ENCODE assay signal across 29 mouse cellular contexts in the genomic region with DNA sequence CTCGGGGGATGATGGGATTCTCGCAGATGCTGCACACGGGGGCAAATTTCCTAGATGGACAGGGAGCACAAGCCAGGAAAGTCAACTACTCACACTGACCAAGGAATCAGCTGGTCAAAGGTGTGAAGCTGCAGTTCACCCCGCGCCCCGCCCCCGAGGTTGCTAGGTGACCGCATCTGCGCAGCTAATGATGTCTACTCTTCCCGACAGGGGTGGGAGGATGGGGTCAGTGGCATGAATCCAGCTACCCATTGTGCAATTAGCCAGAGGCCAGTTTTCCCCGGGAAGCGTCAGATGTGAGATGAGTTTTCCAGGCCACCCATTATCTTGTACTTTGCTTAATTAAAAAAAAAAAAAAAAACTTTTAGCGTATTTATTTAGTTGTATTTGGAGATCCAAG. TPM values are rescaled to one million over a fixed set of nuclear protein-coding genes. Genes with fewer than 3 reads are reported as not detected.
DNase-seq lines count a peak whose midpoint lies in the region; ATAC-seq and TF ChIP-seq lines count a peak whose summit lies in the region.
"Had no signal": no experiment of that assay in that cellular context is flagged by ENCODE, and none has a peak within 500 bp of the region (broad histone marks: within the 10 kb centered on the region; RNA-seq: fewer than 3 reads in every experiment).

No protein-coding gene starts in this region.

- ATAC-seq in liver, postnatal 0 days, result no peak
- no peak for ATAC-seq in liver, embryonic 11.5 days (replicated peaks; ENCODE audit: low FRiP score)
- ATAC-seq: forebrain, embryonic 14.5 days; forebrain, postnatal 0 days; intestine, postnatal 0 days; Patski had no signal

- H3K4me1 ChIP-seq in liver, postnatal 0 days (ENCODE audit: insufficient read depth), result no peaks in the 10 kb centered on the region; the same call in 1 of the 2 replicates
- no peaks in the 10 kb centered on the region for H3K4me1 ChIP-seq in liver, embryonic 11.5 days (replicated peaks; ENCODE audit: control insufficient read depth, insufficient read depth, low read length)
- peaks cover 11% of the 10 kb centered on the region; the same call in 1 of the 2 replicates for H3K4me1 ChIP-seq in brown adipose tissue, adult 24 weeks (ENCODE audit: control insufficient read depth, insufficient read depth, insufficient read length, low read length)
- H3K4me1 ChIP-seq: embryonic facial prominence, embryonic 12.5 days; embryonic facial prominence, embryonic 15.5 days; heart, embryonic 15.5 days; hindbrain, embryonic 10.5 days; hindbrain, embryonic 15.5 days had no signal

- no peak overlapping the region for H3K9ac ChIP-seq in liver, postnatal 0 days (replicated peaks)
- H3K9ac ChIP-seq in liver, embryonic 11.5 days (ENCODE audit: low read depth, low read length), result no peak overlapping the region
- H3K9ac ChIP-seq: embryonic facial prominence, embryonic 12.5 days; embryonic facial prominence, embryonic 15.5 days; forebrain, postnatal 0 days; heart, embryonic 12.5 days; heart, embryonic 15.5 days; hindbrain, embryonic 15.5 days had no signal

- TF ChIP-seq EP300 in liver, postnatal 0 days (IDR thresholded peaks at IDR 0.05; ENCODE audit: low read depth), result no peak

- 86% methylated on average over 13 of the region's 13 CpGs for WGBS in liver, postnatal 0 days (ENCODE audit: insufficient replicate concordance)
- 88% methylated on average over 13 of the region's 13 CpGs for WGBS in liver, embryonic 11.5 days

- no peaks in the 10 kb centered on the region for H3K36me3 ChIP-seq in liver, postnatal 0 days (replicated peaks; ENCODE audit: insufficient read depth, low read length)
- H3K36me3 ChIP-seq in liver, embryonic 11.5 days (ENCODE audit: control insufficient read depth, insufficient read depth, low read length), result peaks cover 3% of the 10 kb centered on the region; the same call in 1 of the 2 replicates

- H3K27me3 ChIP-seq in liver, postnatal 0 days (ENCODE audit: insufficient read depth, low read length), result no peaks in the 10 kb centered on the region
- H3K27me3 ChIP-seq in liver, embryonic 11.5 days (replicated peaks; ENCODE audit: control insufficient read depth, insufficient read depth, low read length), result no peaks in the 10 kb centered on the region
- H3K27me3 ChIP-seq: CH12.LX; embryonic facial prominence, embryonic 12.5 days; embryonic facial prominence, embryonic 15.5 days; heart, embryonic 12.5 days; heart, embryonic 15.5 days; hindbrain, embryonic 15.5 days; Patski had no signal

- H3K9me3 ChIP-seq in liver, postnatal 0 days (ENCODE audit: low read length), result no peaks in the 10 kb centered on the region
- H3K9me3 ChIP-seq in liver, embryonic 11.5 days (ENCODE audit: control insufficient read depth, low read length), result no peaks in the 10 kb centered on the region
- H3K9me3 ChIP-seq: embryonic facial prominence, embryonic 12.5 days; embryonic facial prominence, embryonic 15.5 days; heart, embryonic 12.5 days; heart, embryonic 15.5 days; hindbrain, embryonic 10.5 days; hindbrain, embryonic 15.5 days had no signal

- no peak overlapping the region for H3K4me2 ChIP-seq in liver, postnatal 0 days (ENCODE audit: low read depth, low read length)
- no peak overlapping the region for H3K4me2 ChIP-seq in liver, embryonic 11.5 days
- H3K4me2 ChIP-seq: embryonic facial prominence, embryonic 12.5 days; embryonic facial prominence, embryonic 15.5 days; heart, embryonic 12.5 days; heart, embryonic 15.5 days; hindbrain, embryonic 15.5 days had no signal

- no peak overlapping the region for H3K27ac ChIP-seq in liver, postnatal 0 days (ENCODE audit: low read depth)
- no peak overlapping the region for H3K27ac ChIP-seq in liver, embryonic 11.5 days (ENCODE audit: low read depth, low read length)
- peak overlapping the region; percentile 39; the same call in 1 of the 2 replicates for H3K27ac ChIP-seq in brown adipose tissue, adult 24 weeks (replicated peaks; ENCODE audit: low read depth, low read length)
- H3K27ac ChIP-seq: embryonic facial prominence, embryonic 12.5 days; embryonic facial prominence, embryonic 15.5 days; heart, embryonic 15.5 days; hindbrain, embryonic 10.5 days; hindbrain, embryonic 15.5 days had no signal

- DNase-seq in gastrocnemius, postnatal 25 days, result peak; percentile 46
- no peak for DNase-seq in gastrocnemius, postnatal 10 days
- peak; percentile 17 for DNase-seq in liver, postnatal 0 days
- DNase-seq in liver, embryonic 11.5 days (ENCODE audit: low spot score), result no peak
- DNase-seq in MN1 (ENCODE audit: low spot score), result peak; percentile 47
- DNase-seq in cerebellum, adult 8-10 months, result no peak
- DNase-seq: adrenal gland, adult 2 months; adrenal gland, postnatal 14 days; B cell, adult 2 months; cerebellum, adult 11-12 months; cerebellum, adult 9-11 months; cerebellum, postnatal 25 days; forebrain, postnatal 0 days; heart, postnatal 10 days; heart, postnatal 36 days had no signal

- TF ChIP-seq CTCF in liver, postnatal 0 days (IDR thresholded peaks at IDR 0.05; ENCODE audit: low read depth), result no peak

- no peak overlapping the region for H3K4me3 ChIP-seq in liver, postnatal 0 days (ENCODE audit: low read depth, low read length)
- no peak overlapping the region for H3K4me3 ChIP-seq in liver, embryonic 11.5 days (ENCODE audit: low read depth, low read length)
- no peak overlapping the region for H3K4me3 ChIP-seq in brown adipose tissue, adult 24 weeks (ENCODE audit: insufficient read depth, low read depth, low read length)
- H3K4me3 ChIP-seq: embryonic facial prominence, embryonic 12.5 days; embryonic facial prominence, embryonic 15.5 days; heart, embryonic 12.5 days; heart, embryonic 15.5 days; hindbrain, embryonic 10.5 days; hindbrain, embryonic 15.5 days had no signal

RNA-seq across cellular contexts. Expression of a gene that starts 24.8 kb away (rescaled TPM):
- 1 to 10 TPM; 1.5 to 4.7 TPM for total RNA-seq in gastrocnemius, postnatal 25 days (2021)
- total RNA-seq in gastrocnemius, postnatal 10 days (2021), result 1 to 10 TPM; 3.8 to 6.6 TPM
- polyA plus RNA-seq in liver, postnatal 0 days (2015; fragmentation: Nextera tagmentation; extraction: Ambion mirVana), result 1.5 and 1.8 TPM in 2 replicates
- 15.4 and 17.0 TPM in 2 replicates for polyA plus RNA-seq in liver, embryonic 11.5 days (2014; fragmentation: Nextera tagmentation; extraction: Ambion mirVana)
- 2.1 and 3.6 TPM in 2 replicates for polyA plus RNA-seq in brown adipose tissue, adult 24 weeks (2012; ENCODE audit: insufficient read depth, insufficient read length, missing spikeins)
- total RNA-seq: common myeloid progenitor, adult 5-6 weeks; MEL had no signal

RNA-seq across cellular contexts. Expression of a gene that starts 37.4 kb away (rescaled TPM):
- total RNA-seq in gastrocnemius, postnatal 25 days (2021), result 1 to 10 TPM; 1.2 to 2.3 TPM
- total RNA-seq in gastrocnemius, postnatal 10 days (2021), result 1 to 10 TPM; 1.7 to 2.2 TPM
- polyA plus RNA-seq in liver, postnatal 0 days (2015; fragmentation: Nextera tagmentation; extraction: Ambion mirVana), result 17.3 and 17.8 TPM in 2 replicates
- polyA plus RNA-seq in liver, embryonic 11.5 days (2014; fragmentation: Nextera tagmentation; extraction: Ambion mirVana), result 3.3 and 3.7 TPM in 2 replicates
- polyA plus RNA-seq in brown adipose tissue, adult 24 weeks (2012; ENCODE audit: insufficient read depth, insufficient read length, missing spikeins), result 1.1 TPM in 1 of 2 replicates, not detected in the other
- total RNA-seq: MEL had no signal
- polyA plus RNA-seq: forebrain, embryonic 14.5 days had no signal

RNA-seq across cellular contexts. Expression of a gene that starts 42.6 kb away (rescaled TPM):
- total RNA-seq in gastrocnemius, postnatal 25 days (2021), result 10 to 100 TPM; 14.7 to 14.8 TPM
- total RNA-seq in gastrocnemius, postnatal 10 days (2021), result 10 to 100 TPM; 10.5 to 12.8 TPM
- 0.40 and 0.76 TPM in 2 replicates for polyA plus RNA-seq in liver, postnatal 0 days (2015; fragmentation: Nextera tagmentation; extraction: Ambion mirVana)
- polyA plus RNA-seq in liver, embryonic 11.5 days (2014; fragmentation: Nextera tagmentation; extraction: Ambion mirVana), result not detected in 2 replicates
- 4.5 and 12.7 TPM in 2 replicates for polyA plus RNA-seq in brown adipose tissue, adult 24 weeks (2012; ENCODE audit: insufficient read depth, insufficient read length, missing spikeins)
- total RNA-seq: MEL had no signal
- polyA plus RNA-seq: embryonic facial prominence, embryonic 12.5 days; forebrain, embryonic 11.5 days; forebrain, embryonic 14.5 days had no signal

RNA-seq across cellular contexts. Expression of a gene that starts 42.7 kb away (rescaled TPM):
- total RNA-seq in gastrocnemius, postnatal 25 days (2021), result 10 to 100 TPM; 18.6 to 19.9 TPM
- total RNA-seq in gastrocnemius, postnatal 10 days (2021), result 10 to 100 TPM; 23.4 to 30.9 TPM
- polyA plus RNA-seq in liver, postnatal 0 days (2015; fragmentation: Nextera tagmentation; extraction: Ambion mirVana), result 2.3 and 3.0 TPM in 2 replicates
- 9.1 and 10.4 TPM in 2 replicates for polyA plus RNA-seq in liver, embryonic 11.5 days (2014; fragmentation: Nextera tagmentation; extraction: Ambion mirVana)
- polyA plus RNA-seq in brown adipose tissue, adult 24 weeks (2012; ENCODE audit: insufficient read depth, insufficient read length, missing spikeins), result 9.5 and 15.2 TPM in 2 replicates

Comparison
In these comparisons a context has a peak if more than half of its experiments do, and no peak if none do; other contexts are left out.
1. DNase-seq: peak in gastrocnemius, postnatal 25 days (single experiment), liver, postnatal 0 days (single experiment) and MN1 (single experiment); none in gastrocnemius, postnatal 10 days (single experiment), liver, embryonic 11.5 days (single experiment) and cerebellum, adult 8-10 months (single experiment).